Mouse (Mus musculus): ENCODE data around the gene Nup54. TPM values are rescaled to one million over a fixed set of nuclear protein-coding genes. Genes with fewer than 3 reads are reported as not detected.

Gene Nup54
- total and polyA plus RNA-seq, 2 experiments from 2014 or later, result 42.3 to 90.2 TPM

DNA sequence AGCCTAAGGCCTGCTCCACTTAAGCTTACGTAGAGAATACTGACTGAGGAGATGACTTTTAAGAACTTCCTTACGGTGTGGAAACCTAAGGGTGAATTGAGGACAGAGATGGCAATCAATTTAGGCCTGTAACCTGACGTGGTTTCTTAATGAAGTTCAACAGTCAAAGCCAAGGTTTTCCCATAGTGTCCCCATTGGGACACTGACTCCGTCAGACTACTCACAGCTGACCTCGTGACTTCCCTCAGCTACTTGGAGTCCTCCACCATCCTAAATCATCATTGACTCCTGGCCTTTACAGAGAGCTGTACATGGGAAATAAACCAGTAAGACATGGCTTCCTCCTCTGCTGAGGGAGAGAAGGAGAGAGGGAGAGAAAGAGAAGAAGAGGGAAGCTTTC, 30.5 kb upstream of the Nup54 start:
- no peaks in the 10 kb centered on the region for H3K4me1 ChIP-seq (ENCODE audit: insufficient read depth, low read length)
- WGBS, result 84% methylated on average over 5 of the region's 5 CpGs
- H3K27me3 ChIP-seq (ENCODE audit: insufficient read depth, low read length), result no peaks in the 10 kb centered on the region
- no peaks in the 10 kb centered on the region for H3K9me3 ChIP-seq (ENCODE audit: low read length)
- ATAC-seq (no peak), DNase-seq (ENCODE audit: low spot score) (no peak)
- H3K4me3 ChIP-seq (ENCODE audit: low read length), result no peak overlapping the region
- no peak for TF ChIP-seq CTCF (IDR thresholded peaks at IDR 0.05; ENCODE audit: low read depth)
- peaks cover 8% of the 10 kb centered on the region; the same call in 1 of the 2 replicates for H3K36me3 ChIP-seq (ENCODE audit: insufficient read depth, low read length)
- no peak overlapping the region for H3K27ac ChIP-seq
- no peak overlapping the region for H3K9ac ChIP-seq (replicated peaks; ENCODE audit: low read length)
- no peak overlapping the region for H3K4me2 ChIP-seq (ENCODE audit: low read depth, low read length)

DNA sequence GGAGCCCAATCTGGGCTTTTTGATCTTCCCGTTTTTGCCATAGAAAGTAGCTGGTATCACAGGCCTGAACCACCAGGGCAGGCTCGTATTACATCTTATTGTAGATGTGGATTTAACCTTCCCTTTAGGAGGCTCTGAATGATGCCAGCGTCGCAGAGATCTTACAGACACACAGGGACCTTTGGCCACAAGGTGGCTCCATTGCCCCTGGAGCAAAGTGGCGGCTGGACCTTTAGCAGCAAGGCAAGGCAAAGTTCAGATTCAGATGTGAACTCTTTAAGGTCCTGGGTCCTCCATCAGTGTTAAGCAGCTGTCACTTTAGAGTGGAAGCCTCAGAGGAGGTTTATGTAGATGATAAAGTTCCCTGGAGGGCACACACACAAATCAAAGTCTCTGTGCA, 26.3 kb upstream of the Nup54 start:
- ATAC-seq (peak; percentile 49; the same call in 1 of the 2 replicates), DNase-seq (ENCODE audit: low spot score) (peak; percentile 68)
- Histone ChIP-seq H3K9ac (replicated peaks; ENCODE audit: low read length) (no peak overlapping the region), H3K4me2 (ENCODE audit: low read depth, low read length) (no peak overlapping the region), H3K27ac (no peak overlapping the region), H3K27me3 (ENCODE audit: insufficient read depth, low read length) (no peaks in the 10 kb centered on the region), H3K4me3 (ENCODE audit: low read length) (no peak overlapping the region), H3K9me3 (ENCODE audit: low read length) (no peaks in the 10 kb centered on the region), H3K4me1 (ENCODE audit: insufficient read depth, low read length) (no peaks in the 10 kb centered on the region), H3K36me3 (ENCODE audit: insufficient read depth, low read length) (peaks cover 14% of the 10 kb centered on the region; the same call in 1 of the 2 replicates)
- peak; percentile 81 for TF ChIP-seq CTCF (IDR thresholded peaks at IDR 0.05; ENCODE audit: low read depth)
- WGBS, result 20% methylated on average over 5 of the region's 5 CpGs

DNA sequence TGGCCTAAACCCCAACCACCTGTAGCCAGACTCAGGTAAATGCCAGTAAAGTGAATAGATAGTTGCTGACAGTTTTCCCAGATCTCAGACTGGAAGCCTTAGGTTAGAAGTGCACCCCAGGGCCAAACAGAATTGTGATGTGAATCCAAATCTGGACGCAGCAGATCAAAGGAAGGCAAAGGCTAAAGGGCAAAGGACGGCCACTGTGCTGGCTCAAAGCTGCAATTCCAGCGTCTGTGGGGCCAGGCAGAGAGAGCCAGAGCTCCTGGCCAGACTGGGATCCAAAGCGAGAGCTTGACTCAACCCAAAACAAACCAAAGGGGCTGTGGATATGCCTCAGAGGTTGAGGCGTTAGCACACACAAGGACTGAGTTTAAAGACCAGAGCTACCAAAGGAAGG, 23.7 kb upstream of the Nup54 start:
- no peak overlapping the region for H3K4me2 ChIP-seq (ENCODE audit: low read depth, low read length)
- TF ChIP-seq CTCF (IDR thresholded peaks at IDR 0.05; ENCODE audit: low read depth), result no peak
- DNase-seq (ENCODE audit: low spot score), result no peak
- no peaks in the 10 kb centered on the region for H3K27me3 ChIP-seq (ENCODE audit: insufficient read depth, low read length)
- no peak overlapping the region for H3K4me3 ChIP-seq (ENCODE audit: low read length)
- 54% methylated on average over 5 of the region's 5 CpGs for WGBS
- no peak overlapping the region for H3K9ac ChIP-seq (replicated peaks; ENCODE audit: low read length)
- H3K27ac ChIP-seq, result no peak overlapping the region
- H3K9me3 ChIP-seq (ENCODE audit: low read length), result no peaks in the 10 kb centered on the region
- peaks cover 24% of the 10 kb centered on the region for H3K36me3 ChIP-seq (ENCODE audit: insufficient read depth, low read length)
- no peaks in the 10 kb centered on the region for H3K4me1 ChIP-seq (ENCODE audit: insufficient read depth, low read length)
- no peak for ATAC-seq

DNA sequence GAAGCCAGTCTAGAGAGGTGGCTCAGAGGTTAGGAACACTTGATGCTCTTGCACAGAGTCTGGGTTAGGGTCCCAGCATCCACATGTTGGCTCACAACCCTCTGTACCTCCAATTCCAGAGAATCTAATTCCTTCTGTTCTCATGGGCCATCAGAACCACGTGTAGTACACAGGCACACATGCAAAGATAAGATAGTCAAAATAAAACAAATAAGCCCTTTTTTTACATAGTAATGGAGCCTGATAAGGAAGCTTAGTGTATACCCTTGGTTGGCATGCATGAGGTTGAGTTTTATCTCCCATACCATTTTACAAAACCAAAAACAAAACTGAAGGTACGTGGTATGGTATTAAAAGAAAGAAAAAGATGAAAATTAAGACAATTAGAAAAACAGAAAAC, 22.4 kb upstream of the Nup54 start:
- Histone ChIP-seq H3K27ac (no peak overlapping the region), H3K4me2 (ENCODE audit: low read depth, low read length) (no peak overlapping the region), H3K4me1 (ENCODE audit: insufficient read depth, low read length) (no peaks in the 10 kb centered on the region), H3K4me3 (ENCODE audit: low read length) (no peak overlapping the region), H3K36me3 (ENCODE audit: insufficient read depth, low read length) (peaks cover 32% of the 10 kb centered on the region), H3K27me3 (ENCODE audit: insufficient read depth, low read length) (no peaks in the 10 kb centered on the region), H3K9ac (replicated peaks; ENCODE audit: low read length) (no peak overlapping the region), H3K9me3 (ENCODE audit: low read length) (no peaks in the 10 kb centered on the region)
- DNase-seq (ENCODE audit: low spot score), result no peak
- TF ChIP-seq CTCF (IDR thresholded peaks at IDR 0.05; ENCODE audit: low read depth), result no peak
- no peak for ATAC-seq
- WGBS, result 89% methylated on average over 2 of the region's 2 CpGs

DNA sequence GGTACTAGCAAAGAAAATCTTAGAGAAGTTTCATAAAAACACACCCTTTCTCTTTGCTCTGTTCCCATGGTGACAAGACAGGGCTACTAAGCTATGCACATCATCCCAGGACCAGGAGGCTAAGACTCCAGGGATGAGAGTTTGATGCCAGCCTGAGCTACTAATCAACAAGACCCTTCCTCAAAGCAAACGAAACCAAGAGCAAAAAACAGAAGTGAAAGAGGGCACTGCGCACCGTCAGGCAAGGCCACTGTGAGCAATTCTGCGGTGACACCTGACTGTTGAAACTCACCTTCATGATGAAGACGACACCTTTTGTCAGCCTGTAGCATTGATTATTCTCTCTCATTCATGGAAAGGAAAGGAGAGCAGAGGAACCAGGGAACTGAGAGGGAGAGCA, 17.9 kb upstream of the Nup54 start:
- Histone ChIP-seq H3K27me3 (ENCODE audit: insufficient read depth, low read length) (no peaks in the 10 kb centered on the region), H3K9ac (replicated peaks; ENCODE audit: low read length) (no peak overlapping the region), H3K9me3 (ENCODE audit: low read length) (no peaks in the 10 kb centered on the region), H3K4me2 (ENCODE audit: low read depth, low read length) (no peak overlapping the region), H3K4me3 (ENCODE audit: low read length) (no peak overlapping the region), H3K4me1 (ENCODE audit: insufficient read depth, low read length) (no peaks in the 10 kb centered on the region), H3K36me3 (ENCODE audit: insufficient read depth, low read length) (peaks cover 57% of the 10 kb centered on the region), H3K27ac (no peak overlapping the region)
- DNase-seq (ENCODE audit: low spot score) (no peak), ATAC-seq (no peak)
- 97% methylated on average over 5 of the region's 5 CpGs for WGBS
- TF ChIP-seq CTCF (IDR thresholded peaks at IDR 0.05; ENCODE audit: low read depth), result no peak

DNA sequence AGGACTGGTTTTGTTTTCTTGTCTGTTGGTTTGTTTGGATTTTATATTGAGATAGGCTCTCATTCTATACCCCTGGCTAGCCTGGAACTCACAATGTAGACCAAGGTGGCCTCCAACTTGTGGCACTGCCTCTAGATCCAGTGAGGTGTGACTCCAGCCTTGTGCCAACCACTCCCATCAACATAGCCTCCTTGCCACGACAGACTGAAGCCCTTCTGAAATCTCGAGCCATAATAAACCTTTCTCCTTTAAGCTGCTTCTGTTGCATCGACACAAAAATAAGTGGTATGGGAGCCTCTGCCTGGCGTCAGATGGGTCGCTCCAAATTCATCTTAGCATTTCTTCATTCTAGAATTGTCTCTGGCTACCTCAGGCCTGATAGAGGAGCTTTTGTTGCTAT, 11.7 kb upstream of the Nup54 start:
- Histone ChIP-seq H3K27me3 (ENCODE audit: insufficient read depth, low read length) (no peaks in the 10 kb centered on the region), H3K4me1 (ENCODE audit: insufficient read depth, low read length) (no peaks in the 10 kb centered on the region), H3K9ac (replicated peaks; ENCODE audit: low read length) (no peak overlapping the region), H3K27ac (no peak overlapping the region), H3K36me3 (ENCODE audit: insufficient read depth, low read length) (peaks cover 57% of the 10 kb centered on the region), H3K9me3 (ENCODE audit: low read length) (no peaks in the 10 kb centered on the region), H3K4me3 (ENCODE audit: low read length) (no peak overlapping the region), H3K4me2 (ENCODE audit: low read depth, low read length) (no peak overlapping the region)
- WGBS, result 93% methylated on average over 5 of the region's 5 CpGs
- ATAC-seq (no peak), DNase-seq (ENCODE audit: low spot score) (no peak)
- TF ChIP-seq CTCF (IDR thresholded peaks at IDR 0.05; ENCODE audit: low read depth), result no peak

DNA sequence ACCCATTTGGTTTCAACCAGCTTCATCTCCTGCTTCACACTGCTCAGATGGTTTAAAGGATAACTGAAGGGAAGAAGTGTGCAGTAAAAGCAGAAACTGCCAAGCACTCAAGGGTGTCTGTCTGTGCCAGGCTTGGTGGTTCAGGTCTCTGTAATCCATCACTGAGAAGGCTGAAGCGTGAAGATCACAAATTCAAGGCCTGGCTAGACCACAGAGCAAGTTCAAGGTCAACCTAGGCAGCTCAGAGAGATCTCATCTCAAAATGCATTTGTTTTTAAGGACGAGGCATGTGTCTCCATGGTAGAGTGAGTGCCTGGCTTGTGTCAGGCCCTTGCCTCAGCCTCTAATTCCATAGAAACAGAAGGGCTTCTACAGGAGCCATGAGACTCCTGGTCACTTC, 10.0 kb upstream of the Nup54 start:
- H3K9ac ChIP-seq (replicated peaks; ENCODE audit: low read length), result no peak overlapping the region
- 87% methylated on average over 2 of the region's 2 CpGs for WGBS
- H3K4me1 ChIP-seq (ENCODE audit: insufficient read depth, low read length), result no peaks in the 10 kb centered on the region
- no peak for TF ChIP-seq CTCF (IDR thresholded peaks at IDR 0.05; ENCODE audit: low read depth)
- no peak for DNase-seq (ENCODE audit: low spot score)
- no peak overlapping the region for H3K27ac ChIP-seq
- no peak for ATAC-seq
- no peaks in the 10 kb centered on the region for H3K27me3 ChIP-seq (ENCODE audit: insufficient read depth, low read length)
- H3K9me3 ChIP-seq (ENCODE audit: low read length), result no peaks in the 10 kb centered on the region
- H3K4me3 ChIP-seq (ENCODE audit: low read length), result no peak overlapping the region
- H3K4me2 ChIP-seq (ENCODE audit: low read depth, low read length), result no peak overlapping the region
- H3K36me3 ChIP-seq (ENCODE audit: insufficient read depth, low read length), result peaks cover 44% of the 10 kb centered on the region

Data from hindbrain, postnatal 0 days (tissue).